Mouse (Mus musculus) kidney, adult 2 months (tissue): ENCODE measurements around the gene Ggact.

Experiments
- CTCF ChIP-seq: fragments of 200-500 bp; conservative IDR thresholded peaks from 2 replicates; pipeline ENCODE4 v1.5.1; 2011; ENCODE audit warnings: low read depth, mild to moderate bottlenecking, control low read depth, low read length, moderate library complexity, mixed read lengths; ENCODE audit not compliant: insufficient read depth, insufficient read length
- POLR2A ChIP-seq: fragments of 200-500 bp; IDR thresholded peaks from one replicate; pipeline ENCODE4 v1.6.1; 2011; ENCODE audit warnings: low read depth, low read length, control low read depth

GRCm38 (mm10) chr14:122836221-122836620 is 77.3 kb downstream of the Ggact start:
- TF ChIP-seq CTCF (no peak), POLR2A (no peak)
